Mouse (Mus musculus) myocyte (in vitro differentiated cells): ENCODE measurements around the gene Rgs13. TPM values are rescaled to one million over a fixed set of nuclear protein-coding genes. Genes with fewer than 3 reads are reported as not detected.

Source experiments
- H3K27me3 ChIP-seq: one replicate; pipeline ENCODE4 v1.6.1; 2011; ENCODE audit not compliant: control insufficient read depth, insufficient read depth, insufficient read length
- H3K36me3 ChIP-seq: one replicate; pipeline ENCODE4 v1.6.1; 2011; ENCODE audit not compliant: control insufficient read depth, insufficient read depth
- H3K4me2 ChIP-seq: one replicate; pipeline ENCODE4 v1.6.1; 2011; ENCODE audit warnings: low read depth, control low read depth
- H3K4me3 ChIP-seq: one replicate; pipeline ENCODE4 v1.5.1; 2011; ENCODE audit warnings: mild to moderate bottlenecking, control low read depth, moderate library complexity
- H3K79me2 ChIP-seq: one replicate; pipeline ENCODE4 v1.6.1; 2011; ENCODE audit not compliant: control insufficient read depth, insufficient read depth
- H3ac ChIP-seq: one replicate; pipeline ENCODE4 v1.6.1; 2011; ENCODE audit not compliant: control insufficient read depth, insufficient read length
- CEBPB ChIP-seq: IDR thresholded peaks from 2 replicates; pipeline ENCODE4 v1.6.1; 2011; ENCODE audit warnings: mild to moderate bottlenecking, moderate library complexity; ENCODE audit not compliant: poor library complexity, insufficient read depth, severe bottlenecking
- E2F4 ChIP-seq: IDR thresholded peaks from one replicate; pipeline ENCODE4 v1.6.1; 2011; ENCODE audit warnings: mild to moderate bottlenecking, control low read depth, moderate library complexity; ENCODE audit not compliant: insufficient read depth
- MAX ChIP-seq: IDR thresholded peaks from one replicate; pipeline ENCODE4 v1.6.1; 2011; ENCODE audit warnings: low read depth, mild to moderate bottlenecking, control low read depth
- MYOD1 ChIP-seq, 3 experiments: IDR thresholded peaks; one replicate each; pipeline ENCODE4 v1.6.1; 2011; ENCODE audit warnings: control low read depth in 2 of 3, low read depth in 2 of 3, mild to moderate bottlenecking in 2 of 3, moderate library complexity in 1 of 3; ENCODE audit not compliant: insufficient read length in 2 of 3, control insufficient read depth in 1 of 3
- MYOG ChIP-seq, 3 experiments: IDR thresholded peaks; one replicate each; pipeline ENCODE4 v1.6.1; 2011; ENCODE audit warnings: control low read depth in 2 of 3, low read depth in 2 of 3, mild to moderate bottlenecking in 2 of 3; ENCODE audit not compliant: insufficient read length in 2 of 3, control insufficient read depth in 1 of 3, insufficient read depth in 1 of 3
- POLR2A ChIP-seq: IDR thresholded peaks from one replicate; pipeline ENCODE4 v1.6.1; 2011; ENCODE audit warnings: low read depth, mild to moderate bottlenecking, control low read depth, moderate library complexity; ENCODE audit not compliant: insufficient read length
- POLR2AphosphoS2 ChIP-seq: IDR thresholded peaks from one replicate; pipeline ENCODE4 v1.6.1; 2011; ENCODE audit warnings: low read depth, control low read depth; ENCODE audit not compliant: insufficient read length
- REST ChIP-seq: IDR thresholded peaks from one replicate; pipeline ENCODE4 v1.6.1; 2011; ENCODE audit warnings: mild to moderate bottlenecking, control low read depth, moderate library complexity; ENCODE audit not compliant: insufficient read depth, insufficient read length
- SRF ChIP-seq: IDR thresholded peaks from one replicate; pipeline ENCODE4 v1.6.1; 2011; ENCODE audit warnings: low read depth; ENCODE audit not compliant: control insufficient read depth, insufficient read length
- TCF12 ChIP-seq: IDR thresholded peaks from one replicate; pipeline ENCODE4 v1.6.1; 2011; ENCODE audit warnings: mild to moderate bottlenecking, control low read depth; ENCODE audit not compliant: poor library complexity, insufficient read depth, severe bottlenecking
- TCF3 ChIP-seq: IDR thresholded peaks from one replicate; pipeline ENCODE4 v1.6.1; 2011; ENCODE audit warnings: low read depth, control low read depth; ENCODE audit not compliant: insufficient read length
- USF1 ChIP-seq: IDR thresholded peaks from one replicate; pipeline ENCODE4 v1.6.1; 2011; ENCODE audit warnings: low read depth, mild to moderate bottlenecking, control low read depth, moderate library complexity
- polyA plus RNA-seq: library from polyadenylated mRNA; unstranded; fragments of >200 nt; fragmentation: generic; extraction: Trizol; gene quantifications from one replicate; pipeline ENCODE4 v1.2.1, GENCODE M21; 2012; ENCODE audit warnings: missing spikeins

The Rgs13 gene
- polyA plus RNA-seq, 1 experiment = not detected

DNA sequence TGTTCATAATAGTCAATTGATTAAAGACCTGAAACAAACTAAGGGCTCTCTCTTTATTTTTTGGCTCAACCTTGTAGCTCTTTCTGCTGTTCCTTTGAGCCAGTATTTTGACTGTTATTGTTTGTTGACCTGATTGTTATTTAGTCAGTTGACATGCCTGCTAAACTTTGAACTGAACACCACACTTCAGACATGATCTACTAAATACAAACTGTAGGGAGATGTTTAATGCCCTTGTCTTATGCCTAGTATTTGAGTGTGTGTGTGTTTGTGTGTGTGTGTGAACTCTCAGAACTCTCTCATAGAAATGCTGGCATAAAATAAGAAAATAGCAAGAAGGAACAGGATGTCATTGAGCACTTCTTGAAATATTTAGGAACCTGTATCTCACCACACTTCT lies 448 bp upstream of the Rgs13 start:
- Histone ChIP-seq H3K79me2 (no peaks in the 10 kb centered on the region), H3K27me3 (no peaks in the 10 kb centered on the region)
- TF ChIP-seq E2F4 (no peak), USF1 (no peak), TCF3 (no peak), MYOG (IDR thresholded peaks at IDR 0.05; ENCODE audit: control insufficient read depth in 1 of 3, insufficient read depth in 1 of 3, insufficient read length in 2 of 3, low read depth in 2 of 3) (no peak), MAX (no peak), SRF (no peak), POLR2AphosphoS2 (no peak), POLR2A (no peak), MYOD1 (IDR thresholded peaks at IDR 0.05; ENCODE audit: control insufficient read depth in 1 of 3, insufficient read length in 2 of 3, low read depth in 2 of 3) (no peak), REST (no peak), TCF12 (no peak), CEBPB (no peak)

DNA sequence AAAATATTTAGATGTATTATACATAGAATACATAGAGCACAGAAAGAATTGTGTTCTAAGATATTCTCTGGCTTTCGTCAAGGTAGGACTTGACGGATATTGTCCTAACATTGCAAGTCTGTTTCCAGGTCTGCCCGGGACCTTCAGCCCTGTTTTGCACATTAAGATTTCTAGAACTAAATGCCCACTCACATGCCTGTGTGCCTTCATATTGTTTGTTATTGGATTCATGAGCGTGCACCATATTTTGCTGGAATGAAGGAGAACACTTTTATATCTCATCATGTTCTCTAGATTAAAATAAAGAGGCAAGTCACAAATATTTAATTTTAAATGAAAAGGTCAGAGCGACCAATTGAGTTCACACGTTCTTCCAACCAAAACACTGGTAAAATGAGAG lies 2.4 kb downstream of the Rgs13 start:
- H3K79me2 ChIP-seq = no peaks in the 10 kb centered on the region
- no peak overlapping the region for H3ac ChIP-seq
- no peak overlapping the region for H3K4me3 ChIP-seq
- no peaks in the 10 kb centered on the region for H3K27me3 ChIP-seq
- H3K36me3 ChIP-seq = no peaks in the 10 kb centered on the region
- no peak overlapping the region for H3K4me2 ChIP-seq
- TF ChIP-seq E2F4 (no peak), TCF12 (no peak), MYOD1 (IDR thresholded peaks at IDR 0.05; ENCODE audit: control insufficient read depth in 1 of 3, insufficient read length in 2 of 3, low read depth in 2 of 3) (no peak), POLR2AphosphoS2 (no peak), MYOG (IDR thresholded peaks at IDR 0.05; ENCODE audit: control insufficient read depth in 1 of 3, insufficient read depth in 1 of 3, insufficient read length in 2 of 3, low read depth in 2 of 3) (no peak), REST (no peak), SRF (no peak), USF1 (no peak), TCF3 (no peak), MAX (no peak), CEBPB (no peak), POLR2A (no peak)

More for the DNA sequence above, 448 bp upstream of the Rgs13 start:
- H3K4me3 ChIP-seq = no peak overlapping the region
- no peak overlapping the region for H3ac ChIP-seq
- H3K36me3 ChIP-seq = no peaks in the 10 kb centered on the region
- no peak overlapping the region for H3K4me2 ChIP-seq

DNA sequence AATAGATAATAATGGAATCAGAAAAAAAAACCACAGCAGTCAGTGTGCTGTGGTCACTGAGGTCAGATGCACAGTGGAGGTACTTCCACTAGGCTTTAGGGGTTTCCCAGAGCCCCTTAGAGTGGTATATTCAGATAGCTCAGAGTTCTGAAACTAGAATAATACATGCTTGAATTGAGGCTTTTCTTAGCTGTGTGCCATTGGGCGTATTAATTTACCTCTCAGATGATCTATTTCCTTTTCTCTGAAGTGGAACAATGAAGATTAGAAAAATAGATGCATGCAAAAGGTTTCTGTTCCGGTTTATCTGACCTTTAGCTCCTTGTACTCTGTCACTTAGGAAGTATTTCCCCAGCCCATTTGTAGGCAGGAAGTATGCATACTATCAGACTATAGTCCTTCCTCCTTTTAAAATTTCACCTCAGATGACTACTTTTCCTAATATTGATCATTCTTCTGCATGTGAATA lies 3.6 kb downstream of the Rgs13 start:
- Histone ChIP-seq H3K4me3 (no peak overlapping the region), H3K36me3 (no peaks in the 10 kb centered on the region), H3K4me2 (no peak overlapping the region), H3ac (no peak overlapping the region), H3K79me2 (no peaks in the 10 kb centered on the region), H3K27me3 (no peaks in the 10 kb centered on the region)
- TF ChIP-seq MYOD1 (IDR thresholded peaks at IDR 0.05; ENCODE audit: control insufficient read depth in 1 of 3, insufficient read length in 2 of 3, low read depth in 2 of 3) (no peak), TCF3 (no peak), SRF (no peak), E2F4 (no peak), USF1 (no peak)

DNA sequence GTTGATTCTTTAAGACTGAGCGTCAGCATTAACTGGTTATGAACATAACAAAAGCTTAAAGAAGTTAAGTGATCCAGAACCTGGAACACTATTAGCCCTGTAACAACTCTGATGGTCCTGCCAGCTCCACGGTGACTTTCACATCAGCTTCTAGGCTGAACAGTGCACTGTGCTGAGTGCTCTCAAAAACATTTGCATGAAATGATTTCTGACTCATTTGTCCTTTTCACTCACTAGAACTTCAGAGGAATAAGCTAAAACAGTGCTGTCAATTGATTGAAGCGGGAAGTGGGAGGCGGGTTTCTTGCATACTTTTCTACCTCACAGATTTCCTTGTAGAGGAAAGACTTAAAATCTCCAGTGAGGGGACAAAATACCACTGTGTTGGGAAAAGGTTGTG lies 8.3 kb downstream of the Rgs13 start:
- Histone ChIP-seq H3K4me2 (no peak overlapping the region), H3K4me3 (no peak overlapping the region), H3K79me2 (no peaks in the 10 kb centered on the region), H3ac (no peak overlapping the region), H3K36me3 (no peaks in the 10 kb centered on the region), H3K27me3 (no peaks in the 10 kb centered on the region)
- TF ChIP-seq MYOD1 (IDR thresholded peaks at IDR 0.05; ENCODE audit: control insufficient read depth in 1 of 3, insufficient read length in 2 of 3, low read depth in 2 of 3) = no peak
- no peak for TF ChIP-seq CEBPB
- no peak for TF ChIP-seq POLR2A
- TF ChIP-seq REST = no peak
- no peak for TF ChIP-seq TCF3
- TF ChIP-seq E2F4 = no peak
- no peak for TF ChIP-seq TCF12
- no peak for TF ChIP-seq MYOG (IDR thresholded peaks at IDR 0.05; ENCODE audit: control insufficient read depth in 1 of 3, insufficient read depth in 1 of 3, insufficient read length in 2 of 3, low read depth in 2 of 3)
- no peak for TF ChIP-seq MAX
- no peak for TF ChIP-seq SRF
- TF ChIP-seq POLR2AphosphoS2 = no peak
- TF ChIP-seq USF1 = no peak

DNA sequence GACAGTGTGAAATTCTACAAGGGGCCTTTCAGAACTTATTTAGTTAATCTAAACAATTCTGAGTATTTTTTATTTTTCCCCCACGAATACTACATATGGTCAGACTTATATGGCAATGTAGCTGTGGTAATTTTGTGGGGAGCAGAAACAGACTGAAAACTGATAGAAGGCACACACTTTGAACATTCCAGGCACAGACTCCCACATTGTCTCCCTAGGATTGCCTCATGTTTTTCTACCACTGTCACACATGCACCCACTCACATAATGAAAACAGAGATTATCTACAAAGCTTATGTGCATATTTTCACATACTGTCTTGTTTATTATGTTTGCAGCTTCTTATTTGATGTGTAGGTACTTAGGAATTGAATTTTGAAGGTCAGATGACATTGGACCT lies 9.4 kb downstream of the Rgs13 start:
- Histone ChIP-seq H3K4me2 (no peak overlapping the region), H3K27me3 (no peaks in the 10 kb centered on the region), H3K79me2 (no peaks in the 10 kb centered on the region), H3K36me3 (no peaks in the 10 kb centered on the region), H3ac (no peak overlapping the region), H3K4me3 (no peak overlapping the region)
- TF ChIP-seq CEBPB = no peak
- TF ChIP-seq E2F4 = no peak
- TF ChIP-seq TCF3 = no peak
- no peak for TF ChIP-seq MYOG (IDR thresholded peaks at IDR 0.05; ENCODE audit: control insufficient read depth in 1 of 3, insufficient read depth in 1 of 3, insufficient read length in 2 of 3, low read depth in 2 of 3)
- no peak for TF ChIP-seq MAX
- TF ChIP-seq TCF12 = no peak
- TF ChIP-seq POLR2A = no peak
- no peak for TF ChIP-seq REST
- TF ChIP-seq MYOD1 (IDR thresholded peaks at IDR 0.05; ENCODE audit: control insufficient read depth in 1 of 3, insufficient read length in 2 of 3, low read depth in 2 of 3) = no peak
- no peak for TF ChIP-seq POLR2AphosphoS2
- no peak for TF ChIP-seq USF1
- no peak for TF ChIP-seq SRF
